Mouse (Mus musculus) layer of hippocampus, adult 9-11 months (tissue): ENCODE measurements around the gene Myrip.

Experiments used
- DNase-seq: peaks from one replicate; pipeline ENCODE4 v3.0.0; 2022

The Myrip gene

GRCm38 (mm10) chr9:120482382-120482781 is 181.1 kb downstream of the Myrip start:
- DNase-seq = no peak

DNA sequence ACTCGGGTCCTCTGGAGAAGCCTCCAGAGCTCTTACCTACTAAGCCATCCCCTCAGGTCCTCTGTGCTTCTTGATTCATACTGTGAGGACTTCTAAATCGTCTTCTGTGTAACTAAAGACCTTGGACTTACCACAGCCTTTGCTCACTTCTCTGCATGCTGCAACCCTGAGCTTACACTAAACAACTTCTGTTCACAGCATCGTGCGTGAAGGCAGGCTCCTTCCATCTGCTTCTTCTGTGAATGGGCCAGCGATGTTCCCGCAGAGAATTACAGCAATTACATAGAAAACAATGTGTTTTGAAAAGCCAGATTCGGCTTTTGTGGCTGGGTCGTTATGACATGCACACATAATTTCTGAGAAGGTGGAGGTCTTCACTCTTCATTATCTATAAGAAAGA is 181.8 kb downstream of the Myrip start:
- peak; percentile 54 for DNase-seq

DNA sequence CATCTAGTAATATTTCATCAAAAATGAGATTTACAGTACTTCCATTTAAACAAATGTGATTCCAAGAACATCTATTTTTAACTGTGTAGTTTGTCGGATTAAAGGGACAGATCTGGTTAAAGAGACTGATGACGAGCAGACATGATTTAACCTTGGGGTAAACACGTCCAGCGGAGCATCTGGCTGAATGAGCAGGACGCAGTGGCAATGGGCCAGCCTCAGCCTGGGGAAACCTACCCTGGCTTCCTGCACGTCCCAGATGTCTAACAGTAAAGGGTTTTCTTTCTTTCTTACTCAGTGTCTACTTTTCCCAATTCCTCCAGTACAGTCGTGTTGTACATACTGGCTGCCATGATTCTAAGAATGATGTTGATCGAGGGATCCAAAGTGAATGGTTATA is 185.8 kb downstream of the Myrip start:
- DNase-seq = no peak

DNA sequence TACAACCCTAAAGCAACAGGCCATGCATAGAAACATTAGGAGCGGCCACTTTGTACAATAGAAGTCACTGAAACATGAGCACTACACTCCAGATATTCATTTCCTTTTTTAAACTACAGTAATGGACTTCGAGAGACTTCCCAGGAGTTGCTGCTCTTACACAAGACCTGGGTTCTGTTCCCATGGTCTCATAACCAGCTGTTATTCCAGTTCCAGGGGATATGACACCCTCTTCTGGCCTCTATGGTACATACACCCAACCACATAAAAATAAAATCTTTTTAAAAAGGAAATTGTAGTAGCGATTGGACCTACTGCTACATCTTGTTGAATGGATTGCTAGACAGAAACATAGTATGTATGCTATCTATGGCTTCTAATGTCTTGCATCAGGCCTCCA is 190.2 kb downstream of the Myrip start:
- no peak for DNase-seq

GRCm38 (mm10) chr9:120492010-120492399 is 190.7 kb downstream of the Myrip start, which contains the start of gene Eif1b:
Eif1b (plus strand) TSS chr9:120492232.
- DNase-seq = no peak

DNA sequence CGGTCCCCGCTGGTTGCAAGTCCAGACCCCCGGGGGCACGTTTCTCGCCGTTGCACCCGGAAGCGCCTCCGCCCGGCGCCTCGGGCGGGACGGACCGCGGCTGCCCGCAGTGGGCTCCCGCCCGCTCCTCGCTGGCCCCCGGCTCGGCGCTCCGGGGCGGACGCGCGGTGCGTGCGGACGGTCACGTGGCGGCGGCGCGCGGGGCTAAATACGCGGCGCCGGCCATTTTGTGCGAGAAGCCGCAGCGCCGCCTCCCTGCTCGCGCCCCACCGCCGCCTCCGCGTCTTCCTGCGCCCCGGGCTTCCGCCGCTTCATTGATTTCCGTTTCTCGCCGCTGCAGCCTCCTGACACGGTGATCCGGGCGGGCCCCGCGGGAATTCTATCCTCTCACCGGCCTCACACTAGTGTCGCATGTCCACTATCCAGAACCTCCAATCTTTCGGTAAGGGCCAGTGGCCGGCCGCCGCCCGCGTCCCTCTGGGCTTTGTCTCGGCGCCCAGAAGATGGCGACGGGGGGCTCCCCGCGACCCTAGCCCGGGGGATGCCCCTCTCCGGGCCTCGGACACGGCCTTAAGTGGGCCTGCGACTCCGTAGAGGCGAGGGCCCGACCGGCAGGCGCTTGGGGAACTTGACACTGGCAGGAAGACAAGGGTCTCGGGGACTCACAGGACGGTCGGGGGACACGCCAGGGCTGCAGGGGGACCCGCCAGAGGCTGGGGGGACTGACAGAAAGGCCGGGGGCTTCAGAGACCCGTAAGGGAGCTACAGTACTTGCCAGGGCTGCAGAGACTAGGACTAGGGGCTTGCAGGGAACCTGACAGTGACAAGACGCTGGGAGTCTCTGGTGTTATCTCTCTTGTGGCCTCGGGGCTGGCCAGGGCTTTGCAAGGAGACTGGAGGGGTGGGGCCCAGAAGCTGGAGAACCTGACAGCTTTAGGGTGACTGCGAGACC is 191.4 kb downstream of the Myrip start:
- peak; percentile 75 for DNase-seq

GRCm38 (mm10) chr9:120493781-120494180 is 192.5 kb downstream of the Myrip start:
- no peak for DNase-seq

DNA sequence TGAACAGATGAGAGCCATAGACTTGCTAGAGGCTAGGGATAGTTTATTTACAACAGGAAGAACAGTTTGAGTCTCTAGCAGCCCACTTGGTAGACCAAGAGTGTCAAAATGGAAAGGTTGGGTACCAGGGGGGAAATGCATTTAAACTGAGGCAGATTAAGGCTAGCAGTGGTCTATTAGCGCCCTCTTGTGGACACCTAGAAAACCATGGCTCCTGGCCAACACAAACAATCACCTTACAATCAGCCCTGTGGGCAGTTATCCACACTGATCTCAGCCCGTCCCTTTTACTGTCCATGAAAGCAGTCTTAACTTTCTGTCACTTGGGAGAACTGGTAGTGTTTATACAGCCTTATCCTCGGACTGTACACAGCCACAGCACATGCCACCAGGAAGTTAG is 195.4 kb downstream of the Myrip start:
- DNase-seq = peak; percentile 43

GRCm38 (mm10) chr9:120497983-120498382 is 196.7 kb downstream of the Myrip start:
- DNase-seq = no peak

DNA sequence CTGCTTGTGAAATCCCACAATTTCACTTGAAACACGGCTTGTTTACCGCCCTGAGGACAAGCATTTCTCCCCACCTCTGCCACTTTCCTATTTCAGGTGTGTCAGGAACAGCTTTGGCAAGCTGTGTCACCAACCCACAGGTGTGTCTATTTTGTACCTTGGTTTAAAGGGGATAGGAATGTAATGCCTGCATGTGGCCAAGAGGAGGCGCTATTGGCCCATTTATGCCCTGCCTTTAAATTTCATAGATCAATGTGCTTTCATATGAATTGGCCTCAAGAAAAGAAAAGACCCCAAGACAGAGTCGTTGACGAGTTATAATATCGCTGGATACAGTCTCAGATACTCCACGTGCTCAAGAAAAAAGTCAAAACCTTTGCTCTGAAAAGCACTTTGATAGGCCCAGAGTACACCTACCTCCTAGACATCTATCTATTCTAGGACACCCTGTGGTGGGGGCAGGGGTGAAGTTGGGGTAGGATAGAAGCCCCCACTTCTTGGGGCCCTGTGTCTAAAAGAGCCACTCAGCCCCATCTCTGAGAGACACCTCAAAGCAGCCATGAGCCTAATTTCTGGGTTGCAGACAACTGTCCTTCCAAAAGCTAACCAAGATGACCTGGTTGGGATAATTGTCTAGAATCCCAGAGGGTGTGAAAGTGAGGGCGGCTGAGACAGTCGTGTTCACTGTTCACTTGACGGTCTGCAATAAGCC is 200.0 kb downstream of the Myrip start:
- DNase-seq = no peak

DNA sequence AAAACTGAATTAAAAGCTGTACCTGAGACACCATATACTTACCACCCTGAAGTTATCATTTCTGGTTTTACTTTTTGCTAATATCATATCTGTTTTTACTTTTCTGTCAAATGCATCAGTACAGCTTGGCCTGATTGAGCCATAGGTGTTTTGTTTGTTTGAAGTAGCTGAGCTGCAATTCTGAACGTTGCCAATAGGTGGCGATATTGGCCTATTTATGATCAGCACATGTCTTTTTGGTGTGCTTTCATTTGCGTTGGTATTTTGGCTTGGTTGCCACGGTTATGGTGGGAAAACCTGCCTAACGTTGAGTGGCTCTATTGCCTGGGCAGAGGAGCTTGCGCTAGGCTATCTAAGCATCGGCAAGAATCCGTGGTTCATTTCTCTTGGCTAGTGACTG is 200.7 kb downstream of the Myrip start:
- peak; percentile 54 for DNase-seq

DNA sequence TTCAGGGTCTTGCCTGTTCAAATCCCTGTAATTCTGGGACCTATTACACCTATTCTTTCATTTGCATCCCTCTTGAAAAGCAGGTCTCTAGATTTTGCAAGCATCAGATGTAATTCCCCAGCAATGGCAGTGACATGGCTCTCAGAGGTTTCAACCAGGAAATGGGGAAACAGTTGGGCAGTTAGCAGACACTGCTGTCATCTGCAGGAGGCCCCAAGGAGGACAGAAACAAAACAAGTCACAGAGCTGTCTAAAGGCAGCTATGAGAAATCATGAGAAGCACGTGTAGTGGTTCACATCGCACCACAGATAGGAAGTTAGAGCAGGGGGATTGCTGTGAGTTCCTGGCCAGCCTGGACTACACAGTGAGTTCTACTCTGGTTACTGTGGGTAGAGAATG is 203.1 kb downstream of the Myrip start:
- no peak for DNase-seq

DNA sequence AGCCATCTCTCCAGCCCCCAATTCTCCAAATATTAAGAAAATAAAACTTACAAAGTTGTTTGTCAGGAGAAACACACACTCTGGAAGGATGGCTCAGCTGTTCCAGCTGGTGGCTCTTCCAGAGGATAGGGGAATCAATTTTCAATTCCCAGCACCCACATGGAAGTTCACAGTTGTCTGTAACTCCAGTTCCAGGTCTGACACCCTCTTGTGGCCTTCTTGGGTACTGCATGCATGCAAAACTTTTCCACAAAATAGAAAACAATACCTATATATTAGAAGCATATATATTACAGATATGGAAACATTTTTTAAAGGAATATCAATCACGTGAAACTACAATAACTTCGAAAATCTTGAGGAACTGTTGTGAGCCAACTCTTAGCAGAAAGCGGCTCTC is 210.5 kb downstream of the Myrip start:
- no peak for DNase-seq

- no peak for DNase-seq
These were observed 215.4 kb downstream of the Myrip start for GRCm38 (mm10) chr9:120516720-120517119.

GRCm38 (mm10) chr9:120518946-120519345 is 217.6 kb downstream of the Myrip start:
- DNase-seq = no peak

DNA sequence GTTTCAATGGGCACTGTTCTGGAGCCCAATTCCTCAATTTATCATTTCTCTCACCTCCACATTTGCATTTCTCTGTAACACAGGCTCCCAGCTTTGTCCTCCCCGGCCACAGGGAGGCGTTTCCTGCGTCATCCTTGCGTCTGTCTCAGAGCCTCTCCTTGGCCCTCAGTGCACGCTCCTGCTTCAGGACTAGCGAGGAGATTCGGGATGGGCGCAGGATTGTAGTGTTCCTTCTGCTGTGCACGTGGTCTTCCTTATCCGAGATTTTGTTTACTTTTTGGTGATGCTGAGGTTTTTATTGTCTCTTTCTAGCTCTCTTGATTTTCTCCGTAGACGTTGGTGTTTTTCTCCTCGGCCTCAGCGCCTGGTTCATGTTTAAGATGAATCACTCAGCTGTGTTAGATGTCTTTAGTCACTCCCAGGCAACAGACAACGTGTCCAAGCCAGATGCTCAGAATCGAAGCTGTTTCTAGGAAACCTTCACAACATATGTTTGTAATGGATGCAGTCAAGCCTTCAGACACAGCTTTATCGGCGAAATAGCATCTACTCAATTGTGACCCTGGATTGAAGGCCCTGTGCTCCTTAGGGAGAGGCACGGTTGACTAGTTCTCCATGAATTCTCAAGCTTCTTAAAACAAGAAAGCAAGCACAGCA is 218.3 kb downstream of the Myrip start:
- DNase-seq = no peak

- DNase-seq = no peak
These were observed 219.8 kb downstream of the Myrip start for GRCm38 (mm10) chr9:120521161-120521560.
